Mouse (Mus musculus) right cerebral cortex, postnatal 10 days (tissue): ENCODE results near the gene Ranbp9.

ENCODE experiments used
- DNase-seq, 2 experiments: peaks; one replicate each; pipeline ENCODE4 v3.0.0; 2021; ENCODE audit warnings: low spot score in 2 of 2

The Ranbp9 gene

DNA sequence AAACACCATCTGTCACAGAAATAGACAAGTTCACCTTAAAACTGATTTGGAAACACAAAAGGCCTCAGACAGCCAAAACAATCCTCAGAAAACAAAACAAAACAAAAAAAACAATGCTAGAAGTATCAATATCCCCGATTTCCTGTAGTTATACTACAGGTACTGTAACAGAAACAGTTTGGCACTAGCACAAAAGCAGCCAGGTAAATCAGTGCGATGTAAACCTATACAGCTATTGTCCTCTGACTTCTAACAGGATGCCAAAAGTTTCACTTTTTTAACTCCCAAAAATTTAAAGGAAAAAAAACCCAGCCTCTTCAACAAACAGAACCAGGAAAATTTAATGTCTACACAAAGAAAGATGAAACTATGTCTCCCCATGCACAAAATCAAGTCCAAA, 28.9 kb downstream of the Ranbp9 start:
- DNase-seq, result no peak

GRCm38 (mm10) chr13:43450686-43451085, 30.4 kb downstream of the Ranbp9 start:
- no peak for DNase-seq

- DNase-seq, result no peak
Measured at GRCm38 (mm10) chr13:43447721-43448120, 33.4 kb downstream of the Ranbp9 start.

DNA sequence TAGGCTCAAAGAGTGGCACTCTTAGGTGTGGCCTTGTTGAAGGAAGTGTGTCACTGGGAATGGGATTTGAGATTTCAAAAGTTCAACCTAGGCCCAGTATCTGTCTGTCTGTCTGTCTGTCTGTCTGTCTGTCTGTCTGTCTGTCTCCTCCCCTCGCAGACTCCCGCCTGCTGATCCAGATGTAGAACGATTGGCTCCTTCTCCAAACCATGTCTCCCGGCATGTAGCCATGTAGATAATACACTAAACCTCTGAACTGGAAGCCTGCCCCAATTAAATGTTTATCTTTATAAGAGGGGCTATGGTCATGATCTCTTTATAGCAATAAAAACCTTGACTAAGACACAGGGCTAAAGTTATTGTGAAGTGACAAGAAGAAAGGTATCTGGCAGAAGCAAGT, 35.3 kb downstream of the Ranbp9 start:
- no peak for DNase-seq

DNA sequence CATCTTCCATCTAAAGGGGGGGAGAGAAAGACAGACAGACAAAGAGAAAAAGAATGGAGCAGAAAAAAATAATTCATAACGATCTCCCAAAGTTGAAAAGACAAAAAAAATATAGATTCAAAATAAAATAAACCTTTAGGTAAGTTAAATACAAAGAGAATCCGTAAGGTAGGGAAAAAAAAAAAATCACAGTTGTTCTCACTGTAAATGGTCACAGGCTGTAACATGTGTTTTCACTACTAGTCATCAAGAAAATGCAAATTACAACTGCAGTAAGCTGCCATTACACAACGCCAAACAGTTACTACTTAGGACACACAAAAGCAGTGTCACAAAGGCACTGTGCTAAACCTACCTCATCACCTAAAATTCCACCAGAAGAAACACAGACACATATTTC, 36.4 kb downstream of the Ranbp9 start:
- DNase-seq, result no peak

DNA sequence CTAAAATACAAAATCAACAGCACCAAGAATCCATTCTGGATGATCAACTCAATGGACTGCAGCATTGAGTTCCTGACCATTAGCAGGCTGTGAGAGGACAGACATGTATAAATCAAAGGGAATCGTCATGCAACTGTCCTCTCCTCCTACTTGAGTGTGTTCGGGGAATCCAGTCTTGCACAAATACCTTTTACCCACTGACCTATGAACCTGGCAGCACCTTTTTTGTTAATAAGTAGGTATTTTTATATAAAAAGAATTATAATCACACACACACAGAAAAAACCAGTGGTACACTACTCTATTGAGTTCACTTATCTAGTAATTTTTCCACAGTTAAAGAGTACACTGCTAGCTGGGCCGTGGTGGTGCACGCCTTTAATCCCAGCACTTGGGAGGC, 37.4 kb downstream of the Ranbp9 start:
- DNase-seq, result no peak

- DNase-seq, result no peak
Measured at GRCm38 (mm10) chr13:43442551-43442950, 38.5 kb downstream of the Ranbp9 start.

DNA sequence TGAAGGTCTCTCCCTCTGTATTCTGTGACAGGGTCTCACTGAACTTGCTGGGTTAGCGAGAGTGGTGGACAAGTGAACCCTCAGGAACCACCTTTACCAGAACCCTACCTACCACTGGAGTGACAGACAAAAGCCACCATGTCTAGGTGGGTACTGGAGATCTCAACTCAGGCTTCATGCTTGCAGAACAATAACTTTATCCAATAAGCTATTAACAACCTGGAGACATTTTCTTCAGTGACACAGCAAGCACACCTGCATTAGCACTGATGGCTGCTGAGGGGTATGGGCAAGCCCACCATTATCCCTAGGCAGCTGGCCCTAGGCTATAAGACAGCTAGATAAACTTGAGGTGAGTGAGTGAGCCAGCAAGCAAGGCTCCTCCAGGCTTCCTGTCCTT, 40.7 kb downstream of the Ranbp9 start:
- DNase-seq, result no peak

GRCm38 (mm10) chr13:43433395-43433794, 47.7 kb downstream of the Ranbp9 start:
- no peak for DNase-seq

DNA sequence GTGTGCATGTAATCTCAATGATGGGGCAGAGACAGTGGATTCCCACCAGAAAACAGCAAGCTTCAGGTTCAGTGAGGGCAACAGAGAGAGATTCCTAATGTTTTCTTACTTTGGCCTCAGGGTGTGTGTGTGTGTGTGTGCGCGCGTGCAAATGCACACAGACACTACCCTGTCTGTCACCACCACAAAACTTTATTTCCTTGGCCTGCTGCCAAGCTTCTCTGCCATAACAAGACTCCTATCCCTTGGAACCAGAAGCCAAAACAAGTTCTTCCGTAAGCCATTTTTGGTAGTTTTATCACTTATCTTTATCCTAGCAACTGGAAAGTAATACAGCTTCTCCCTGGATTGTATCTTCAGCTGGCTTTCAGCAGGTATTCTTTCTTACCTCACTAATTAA, 52.6 kb downstream of the Ranbp9 start:
- no peak for DNase-seq

GRCm38 (mm10) chr13:43415249-43415648, 65.8 kb downstream of the Ranbp9 start:
- no peak for DNase-seq

GRCm38 (mm10) chr13:43413611-43414010, 67.5 kb downstream of the Ranbp9 start:
- DNase-seq, result no peak

DNA sequence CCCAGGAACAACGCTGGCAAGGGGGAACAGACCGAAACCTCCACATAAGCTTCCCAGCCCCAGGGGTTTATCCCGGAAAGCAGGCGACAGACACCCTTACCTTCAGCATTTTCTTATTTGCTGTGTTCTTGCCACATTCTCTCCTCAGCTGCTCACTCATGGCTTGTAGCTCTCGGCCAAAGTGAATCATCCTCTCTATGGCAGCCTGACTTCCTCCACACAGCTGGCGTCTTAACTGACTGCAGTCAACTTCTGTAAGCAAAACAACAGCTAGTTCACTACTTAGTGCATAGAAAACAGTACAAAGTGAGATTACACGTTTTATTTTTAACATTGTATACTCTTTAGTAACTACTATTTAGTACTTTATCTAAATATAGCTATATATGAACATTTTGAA, 68.8 kb downstream of the Ranbp9 start:
- no peak for DNase-seq

DNA sequence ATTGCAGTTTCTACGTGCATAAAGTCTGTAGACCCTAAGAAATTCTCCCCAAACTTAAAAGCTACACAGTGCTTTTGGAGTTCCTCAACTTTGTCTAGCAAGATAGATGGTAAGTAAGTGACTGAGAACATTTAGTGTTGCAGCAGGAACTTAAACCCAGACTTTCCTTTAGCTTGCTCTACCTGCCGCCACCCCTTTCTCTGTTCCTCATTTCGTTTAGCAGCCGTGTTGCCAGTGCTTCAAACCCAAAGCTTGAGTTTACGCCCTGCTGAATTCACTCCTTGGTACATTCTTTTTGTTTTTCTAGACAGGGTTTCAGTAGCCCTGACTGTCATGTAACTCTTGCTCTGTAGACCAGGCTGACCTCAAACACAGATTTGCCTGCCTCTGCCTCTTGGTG, 81.5 kb downstream of the Ranbp9 start:
- no peak for DNase-seq

DNA sequence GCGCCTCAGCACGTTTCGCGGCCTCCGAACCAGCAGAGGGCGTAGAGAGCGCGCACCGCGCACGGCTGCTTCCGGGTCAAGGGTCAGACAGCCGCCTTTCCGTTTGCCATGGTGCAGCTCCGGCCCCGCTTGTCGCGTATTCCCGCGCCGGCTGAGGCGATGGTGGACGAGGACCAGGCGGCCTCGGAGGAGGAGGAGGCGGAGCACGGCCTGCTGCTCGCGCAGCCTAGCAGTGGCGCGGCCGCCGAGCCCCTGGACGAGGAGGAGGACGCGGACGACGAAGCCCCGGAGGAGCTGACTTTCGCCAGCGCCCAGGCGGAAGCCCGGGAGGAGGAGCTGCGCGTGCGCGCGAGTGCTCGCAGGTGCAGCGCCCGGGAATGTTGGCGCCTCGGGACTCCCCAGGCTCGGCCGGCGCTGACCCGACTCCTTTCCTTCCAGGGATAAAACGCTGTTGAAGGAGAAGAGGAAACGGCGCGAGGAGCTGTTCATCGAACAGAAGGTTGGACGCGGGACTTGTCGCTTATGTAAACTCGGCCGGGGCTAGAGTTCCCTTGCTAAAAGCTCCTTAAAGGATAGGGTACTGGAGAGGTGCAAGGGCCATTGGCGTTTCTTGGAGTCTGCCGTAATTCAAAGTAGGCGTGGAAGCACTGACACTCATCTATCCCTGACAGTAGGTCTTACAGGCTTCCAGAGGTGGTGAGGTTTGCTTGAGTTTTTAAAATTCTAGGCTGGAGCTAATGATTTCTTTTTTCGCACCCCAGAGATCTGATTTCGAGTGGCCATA, 82.6 kb downstream of the Ranbp9 start, which contains the start of gene Nol7:
Nol7 (plus strand) TSS at position 94 of the 784 bp plus-strand sequence.
- peak; percentile 97 to 98 for DNase-seq

GRCm38 (mm10) chr13:43397700-43398296, 83.3 kb downstream of the Ranbp9 start:
- DNase-seq, result no peak

DNA sequence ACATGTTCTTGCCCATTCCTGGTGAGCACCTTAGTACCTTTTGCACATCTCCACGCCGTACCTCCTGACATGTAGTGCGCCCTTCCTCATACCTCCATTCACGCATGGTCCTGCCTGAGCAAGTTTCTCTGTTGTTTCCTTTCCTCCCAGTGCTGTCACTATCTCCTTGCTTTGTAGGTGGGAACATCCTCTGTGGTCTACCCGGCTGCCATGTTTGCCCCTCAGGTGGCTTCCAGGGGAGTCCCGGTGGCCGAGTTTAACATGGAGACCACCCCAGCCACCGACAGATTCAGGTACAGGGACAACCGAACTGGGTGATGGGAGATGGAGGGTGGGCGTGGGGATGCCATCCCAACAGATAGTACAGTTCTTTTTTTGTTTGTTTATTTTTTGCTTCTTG, 95.8 kb downstream of the Ranbp9 start:
- DNase-seq, result no peak

DNA sequence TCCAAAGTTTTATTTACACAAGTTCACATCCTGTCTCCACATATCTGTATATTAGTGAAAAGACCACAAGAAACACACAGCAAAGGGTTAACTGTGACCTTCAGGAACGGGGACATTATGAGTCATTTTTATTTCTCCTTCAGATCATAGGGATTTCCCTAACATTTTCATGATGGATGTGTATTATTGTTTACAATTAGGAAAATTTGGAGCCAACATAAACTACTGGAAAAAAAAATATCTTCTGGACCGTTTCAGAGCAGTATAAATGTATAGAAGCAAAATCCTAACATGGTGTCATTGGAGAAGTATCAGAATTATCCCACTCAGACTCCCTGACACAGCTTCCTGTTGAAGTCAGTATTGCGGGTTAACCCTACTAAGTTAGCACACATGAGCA, 101.1 kb downstream of the Ranbp9 start:
- no peak for DNase-seq

- no peak for DNase-seq
Measured at GRCm38 (mm10) chr13:43374918-43375432, 106.1 kb downstream of the Ranbp9 start.

GRCm38 (mm10) chr13:43374205-43374604, 106.9 kb downstream of the Ranbp9 start:
- DNase-seq, result no peak

- DNase-seq, result no peak
Measured at GRCm38 (mm10) chr13:43372892-43373291, 108.2 kb downstream of the Ranbp9 start.

- no peak for DNase-seq
Measured at GRCm38 (mm10) chr13:43370063-43370462, 111.0 kb downstream of the Ranbp9 start.

- DNase-seq, result no peak
Measured at GRCm38 (mm10) chr13:43365825-43366184, 115.3 kb downstream of the Ranbp9 start.
